Mouse (Mus musculus): ENCODE data around the gene 6430531B16Rik.
A peak's percentile ranks its signal among the peaks of the same experiment; 100 is the strongest.

Gene 6430531B16Rik

DNA sequence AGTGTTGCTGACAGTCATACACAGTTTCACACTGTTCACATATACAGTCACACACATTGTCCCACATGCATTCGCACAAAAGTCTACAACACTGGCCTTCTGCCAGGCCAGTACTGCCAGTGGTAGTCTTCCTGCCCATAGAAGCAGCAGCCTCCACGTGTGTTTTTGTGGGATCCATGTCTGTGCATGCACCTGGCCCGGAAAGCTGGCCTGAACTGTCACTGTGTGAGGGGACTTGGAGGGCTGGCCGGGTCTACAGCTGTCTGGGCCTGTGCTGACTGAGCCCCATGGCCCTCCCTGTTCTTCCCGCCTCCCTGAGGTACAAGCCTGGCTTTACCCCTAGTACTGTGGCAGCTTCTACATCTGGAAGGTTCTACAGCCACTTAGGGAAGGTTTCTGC, 7.6 kb downstream of the 6430531B16Rik start:
- no peak for DNase-seq (ENCODE audit: low spot score in 2 of 2)

DNA sequence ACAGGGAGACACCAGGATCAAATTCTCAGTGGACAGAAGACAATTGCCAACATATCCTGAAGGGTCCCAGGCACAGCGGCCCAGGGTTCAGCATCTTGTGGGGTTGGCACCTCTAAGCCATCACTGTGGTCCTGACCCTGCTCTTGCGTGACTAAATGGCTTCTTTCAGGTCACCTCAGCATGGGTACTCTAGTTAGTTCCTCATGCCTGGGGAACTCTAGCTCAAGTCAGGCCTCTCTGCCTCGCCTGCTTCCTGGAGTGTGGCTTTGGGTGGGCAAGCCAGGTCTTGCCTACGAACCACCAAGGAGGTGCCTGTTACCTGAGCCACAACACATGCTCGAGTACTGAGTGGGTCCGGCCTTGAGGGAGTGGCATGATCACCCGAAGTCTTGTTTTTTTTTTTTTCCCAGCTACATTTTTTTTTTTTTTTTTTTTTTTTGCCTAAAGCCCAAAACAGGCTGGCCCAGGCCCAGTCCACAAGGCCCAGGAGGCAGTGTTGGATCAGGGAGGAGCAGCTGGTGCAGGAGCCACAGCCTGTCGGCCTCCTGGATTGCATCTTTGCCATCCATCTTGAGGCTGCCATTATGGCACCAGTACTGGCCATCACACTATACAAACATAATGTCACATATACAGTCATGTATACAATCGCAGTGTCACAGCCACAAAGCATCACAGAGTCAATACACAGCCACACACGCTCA, 8.2 kb downstream of the 6430531B16Rik start:
- DNase-seq (ENCODE audit: low spot score in 2 of 2), result no peak

DNA sequence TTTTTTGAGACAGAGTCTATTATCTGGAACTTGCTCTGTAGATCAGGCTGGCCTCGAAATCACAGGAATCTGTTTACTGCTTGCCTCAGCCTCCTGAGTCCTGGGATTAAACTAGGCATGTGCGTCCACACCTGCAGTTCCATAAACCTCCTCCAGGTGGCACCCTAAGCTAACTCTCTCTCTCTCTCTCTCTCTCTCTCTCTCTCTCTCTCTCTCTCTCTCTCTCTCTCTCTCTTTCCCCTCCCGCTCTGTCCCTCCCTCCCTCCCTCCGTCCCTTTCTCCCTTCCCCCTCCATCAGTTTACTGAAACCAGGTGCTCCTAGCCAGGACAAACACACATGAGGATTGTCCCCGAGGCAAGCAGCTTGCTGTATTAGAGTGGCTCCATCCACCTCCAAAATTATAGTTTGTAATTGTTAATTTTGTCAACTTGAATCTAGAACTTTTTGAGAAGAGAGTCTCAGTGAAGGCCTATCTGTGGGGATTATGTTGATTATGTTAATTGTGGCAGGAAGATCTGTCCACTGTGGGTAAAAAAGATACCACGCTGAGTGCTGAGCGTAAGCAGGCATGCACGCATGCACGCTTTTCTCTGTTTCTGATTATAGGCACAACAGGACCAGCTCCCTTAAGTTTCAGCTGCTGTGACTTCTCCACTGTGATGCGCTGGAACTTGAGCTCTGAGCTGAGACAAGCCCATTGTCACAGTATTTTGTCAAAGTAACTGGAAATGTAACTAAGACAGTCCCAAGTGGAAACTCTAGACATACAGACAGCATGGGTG, 9.0 kb downstream of the 6430531B16Rik start:
- DNase-seq (ENCODE audit: low spot score in 2 of 2), result peak; percentile 71 to 85

DNA sequence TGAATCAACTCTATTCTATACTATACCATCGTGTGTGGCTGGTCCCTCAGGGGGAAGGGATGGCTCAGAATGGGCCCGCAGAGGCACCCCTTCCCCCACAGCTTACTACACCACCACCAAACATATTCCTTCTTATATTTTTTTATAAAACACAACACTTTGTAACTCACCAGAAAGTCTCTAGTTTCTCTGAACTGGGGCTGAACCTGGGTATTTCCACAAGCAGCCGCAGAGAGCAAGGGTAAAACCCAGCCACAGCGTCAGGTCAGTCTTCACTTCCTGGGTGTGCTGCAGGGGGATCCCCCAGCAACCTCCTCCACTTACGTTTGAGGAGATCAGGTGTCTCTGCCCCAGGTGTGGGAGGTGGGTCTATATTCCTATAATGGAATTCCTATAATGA, 10.1 kb downstream of the 6430531B16Rik start:
- no peak for DNase-seq (ENCODE audit: low spot score in 2 of 2)

DNA sequence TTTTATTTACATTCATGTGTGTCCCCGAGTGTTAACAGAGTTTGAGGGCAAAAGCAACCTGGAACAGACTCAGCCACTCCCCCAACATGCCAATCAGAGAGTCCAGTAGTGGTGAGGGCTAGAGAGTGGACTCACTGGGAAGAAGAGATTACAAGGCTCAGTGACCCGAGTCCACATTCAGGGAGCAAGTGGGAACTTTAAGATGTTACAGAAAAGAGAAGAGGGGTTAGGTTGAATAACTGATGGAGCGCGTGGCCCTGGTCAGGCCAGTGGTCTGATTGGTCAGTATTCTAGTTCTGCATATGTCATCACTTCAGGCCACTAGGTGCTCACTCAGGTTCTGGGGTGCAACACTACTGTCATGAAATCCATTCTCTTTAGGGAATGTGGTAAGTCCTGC, 11.4 kb downstream of the 6430531B16Rik start:
- no peak for DNase-seq (ENCODE audit: low spot score in 2 of 2)

DNA sequence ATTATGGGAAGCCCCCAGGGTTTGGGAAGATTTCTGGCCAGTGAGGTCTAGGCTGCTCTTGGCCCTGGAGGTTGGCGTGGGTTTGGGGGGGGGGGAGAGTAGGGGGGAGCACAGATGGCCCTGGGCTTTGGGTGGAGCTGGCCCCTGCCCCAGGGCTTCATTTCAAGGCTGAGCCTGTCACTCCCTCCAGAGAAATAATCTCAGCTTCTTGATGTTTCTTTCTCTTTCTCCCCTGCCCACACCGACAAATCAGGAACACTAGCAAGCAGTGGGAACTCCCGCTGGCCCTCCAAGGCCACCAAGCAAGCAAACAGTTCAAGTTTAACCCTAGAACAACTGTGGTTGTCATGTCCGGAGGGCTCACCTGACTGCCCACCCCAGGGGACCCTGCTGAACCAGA, 14.7 kb downstream of the 6430531B16Rik start:
- DNase-seq (ENCODE audit: low spot score in 2 of 2), result no peak

DNA sequence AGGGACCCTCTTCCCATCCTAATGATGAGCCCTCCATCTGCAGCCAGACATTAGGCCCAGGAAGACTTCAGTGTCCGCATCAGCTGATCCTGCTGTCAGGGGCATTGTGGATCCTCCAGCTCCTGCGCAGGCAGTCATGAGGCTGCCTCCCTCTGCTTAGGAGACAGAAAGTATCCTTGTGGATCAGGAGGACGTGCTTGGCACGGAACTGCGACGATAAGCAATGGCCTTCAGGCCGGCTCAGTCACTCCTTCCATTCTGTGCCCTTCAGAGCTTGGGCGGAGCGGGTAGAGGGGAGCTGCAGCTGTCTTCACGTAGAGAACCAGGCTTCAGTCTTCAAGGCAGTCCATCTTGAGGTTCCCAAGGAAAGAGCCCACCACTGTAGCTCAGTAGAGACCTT, 17.4 kb downstream of the 6430531B16Rik start:
- no peak for DNase-seq (ENCODE audit: low spot score in 2 of 2)

DNA sequence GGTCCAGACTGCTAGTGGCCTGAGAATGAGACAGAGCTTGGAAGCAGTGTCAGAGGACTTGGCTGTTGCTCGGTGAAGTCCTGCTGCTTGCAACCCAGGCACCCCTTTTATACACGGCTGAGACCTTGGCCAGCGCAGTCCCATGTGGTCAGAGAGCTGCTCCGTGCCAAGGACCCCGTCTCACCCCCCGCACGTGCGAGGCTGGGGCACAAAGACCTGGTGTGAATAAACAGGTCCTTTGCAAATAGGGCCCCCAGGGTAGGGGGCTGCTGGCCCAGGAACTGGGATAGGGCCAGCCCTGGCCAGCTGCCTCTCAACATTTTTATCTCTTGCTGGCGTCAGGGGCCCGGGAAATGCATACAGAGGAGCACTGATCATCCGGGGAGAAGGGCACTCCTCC, 20.6 kb downstream of the 6430531B16Rik start:
- DNase-seq (ENCODE audit: low spot score in 2 of 2), result peak in 1 of 2 experiments; percentile 60

DNA sequence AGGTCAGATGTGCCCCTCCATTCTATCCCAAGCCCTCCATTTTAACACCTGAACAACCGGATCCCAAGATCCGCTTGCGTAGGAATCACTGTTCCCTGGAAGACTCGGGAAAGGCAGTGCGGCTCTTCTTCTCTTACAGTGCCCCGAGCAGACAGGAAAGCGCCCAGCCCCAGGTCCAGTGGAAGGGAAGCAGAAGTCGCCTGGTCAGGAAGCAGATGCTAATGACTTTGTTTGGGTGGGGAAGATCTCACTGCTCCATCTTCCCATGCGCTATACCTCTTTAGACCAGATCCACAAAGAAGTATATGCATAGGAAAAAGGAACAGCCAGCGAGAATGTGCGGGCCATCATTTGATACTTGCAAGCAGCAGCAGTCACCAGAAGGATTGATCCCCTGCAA, 21.1 kb downstream of the 6430531B16Rik start:
- no peak for DNase-seq (ENCODE audit: low spot score in 2 of 2)

DNA sequence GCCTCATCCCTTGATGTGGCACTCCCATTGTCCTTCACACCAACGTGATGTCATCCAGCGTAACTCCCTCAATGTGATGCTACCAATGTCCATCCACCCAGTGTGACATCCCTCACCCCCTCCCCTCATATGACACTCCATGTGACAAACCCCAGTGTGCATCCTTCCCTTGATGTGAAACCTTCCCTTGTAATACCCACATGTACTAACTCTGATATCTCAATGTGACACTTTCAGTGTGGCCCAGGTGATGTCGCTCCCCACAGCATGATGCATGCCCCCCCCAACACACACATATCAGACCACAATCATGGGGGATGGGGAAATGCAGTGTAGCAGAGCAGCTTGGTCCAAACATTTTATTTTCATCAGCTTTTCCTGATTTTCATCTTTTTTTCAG, 21.9 kb downstream of the 6430531B16Rik start:
- no peak for DNase-seq (ENCODE audit: low spot score in 2 of 2)

DNA sequence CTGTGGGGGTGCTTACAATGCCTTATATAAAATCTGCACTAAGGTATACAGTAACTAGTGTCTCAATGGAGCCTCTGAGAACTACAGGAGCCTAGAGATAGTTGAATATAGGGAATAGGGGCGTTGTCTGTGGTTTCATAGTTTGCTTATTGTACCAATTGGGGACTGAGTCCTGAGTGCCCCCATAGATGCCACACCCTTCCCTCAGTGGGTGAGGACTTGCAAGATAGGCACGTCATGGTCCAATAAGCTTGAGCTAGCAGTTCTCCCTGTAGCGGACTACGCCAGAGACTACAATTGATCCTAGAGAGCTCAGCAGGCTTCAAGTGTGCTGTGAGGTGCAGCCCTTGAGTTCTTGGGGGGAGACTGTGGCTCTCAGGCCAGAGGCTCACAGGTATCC, 23.1 kb downstream of the 6430531B16Rik start:
- no peak for DNase-seq (ENCODE audit: low spot score in 2 of 2)

DNA sequence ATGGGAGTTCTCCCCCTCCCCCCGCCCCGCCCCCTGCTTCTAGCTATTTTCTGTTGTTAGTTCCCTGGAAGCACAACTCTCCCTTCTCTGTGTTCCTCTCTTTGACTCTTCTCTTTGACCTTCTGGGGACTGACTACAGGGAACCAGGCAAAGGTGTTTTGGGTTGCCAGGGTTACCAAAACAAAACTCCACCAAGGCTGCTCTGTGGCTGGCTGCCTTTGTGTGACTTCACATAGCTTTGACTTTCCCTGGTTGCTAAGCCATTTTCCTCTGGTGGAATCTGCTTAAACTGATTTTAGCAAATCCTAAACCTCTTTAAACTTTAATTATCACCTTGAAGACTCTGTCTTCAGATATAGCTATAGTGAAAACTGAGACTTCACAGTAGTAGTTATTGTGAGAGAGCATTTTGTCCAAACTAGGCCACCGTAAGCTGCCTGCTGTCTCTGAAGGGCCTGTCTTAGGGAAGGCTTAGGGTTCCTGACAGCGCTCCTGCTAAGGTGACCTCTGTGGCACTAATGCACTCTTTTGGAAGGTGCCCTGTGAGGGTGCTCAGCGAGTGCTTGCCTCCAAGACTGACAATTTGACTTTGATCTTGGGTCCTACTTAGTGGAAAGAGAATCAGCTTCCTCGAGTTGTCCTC, 26.4 kb downstream of the 6430531B16Rik start:
- no peak for DNase-seq (ENCODE audit: low spot score in 2 of 2)

DNA sequence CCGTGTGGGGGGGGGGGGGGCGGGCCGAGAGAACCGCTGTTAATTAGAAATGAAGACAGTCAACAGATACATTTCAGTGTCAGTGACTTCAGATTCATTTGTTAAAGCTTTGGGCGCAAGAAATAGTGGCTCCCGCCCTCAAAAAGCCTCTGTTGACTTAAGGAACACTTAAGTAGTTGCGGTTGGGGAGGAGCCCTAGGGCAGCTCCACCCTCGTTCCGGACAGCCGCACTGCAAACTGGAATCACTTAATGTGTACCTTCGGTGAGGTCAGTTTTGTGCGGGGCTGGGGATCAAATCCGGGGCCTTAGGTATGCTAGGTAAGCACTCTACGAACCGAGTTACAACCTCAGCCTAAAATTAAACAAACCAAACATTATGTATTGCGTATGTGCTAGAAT, 27.5 kb downstream of the 6430531B16Rik start:
- no peak for DNase-seq (ENCODE audit: low spot score in 2 of 2)

DNA sequence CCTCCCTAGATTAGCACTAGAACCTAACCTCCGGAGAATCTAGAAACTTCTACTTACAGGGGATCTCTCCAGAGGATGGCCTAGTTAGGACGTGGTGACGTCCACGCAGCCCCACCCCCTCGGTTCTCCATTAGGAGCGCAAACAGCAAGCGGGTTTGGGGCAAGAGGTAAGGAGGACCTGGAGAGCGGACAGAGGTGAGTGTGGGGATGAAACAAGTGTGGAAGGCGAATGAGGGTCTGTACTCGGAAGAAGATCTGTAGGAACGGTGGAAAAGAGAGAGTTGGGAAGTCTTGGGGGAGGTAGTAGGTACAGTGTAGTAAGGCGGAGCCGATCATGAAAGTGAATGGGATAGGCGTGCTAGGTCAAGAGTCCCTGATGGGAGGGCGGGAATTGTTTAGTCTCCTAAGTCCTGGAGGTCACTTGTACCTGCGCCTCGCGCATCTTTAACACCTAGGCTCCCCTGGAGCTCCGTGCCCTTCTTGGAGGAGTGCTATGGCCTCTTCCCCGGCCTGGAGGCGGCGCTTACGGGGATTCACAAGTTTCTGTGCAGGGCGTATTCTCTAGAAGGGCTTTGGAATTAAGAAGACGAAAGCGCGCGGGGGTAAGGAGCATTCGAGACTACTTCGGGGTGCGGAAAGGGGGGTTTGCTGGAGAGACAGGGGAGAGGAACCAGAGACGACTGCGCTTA, 28.1 kb downstream of the 6430531B16Rik start:
- no peak for DNase-seq (ENCODE audit: low spot score in 2 of 2)

DNA sequence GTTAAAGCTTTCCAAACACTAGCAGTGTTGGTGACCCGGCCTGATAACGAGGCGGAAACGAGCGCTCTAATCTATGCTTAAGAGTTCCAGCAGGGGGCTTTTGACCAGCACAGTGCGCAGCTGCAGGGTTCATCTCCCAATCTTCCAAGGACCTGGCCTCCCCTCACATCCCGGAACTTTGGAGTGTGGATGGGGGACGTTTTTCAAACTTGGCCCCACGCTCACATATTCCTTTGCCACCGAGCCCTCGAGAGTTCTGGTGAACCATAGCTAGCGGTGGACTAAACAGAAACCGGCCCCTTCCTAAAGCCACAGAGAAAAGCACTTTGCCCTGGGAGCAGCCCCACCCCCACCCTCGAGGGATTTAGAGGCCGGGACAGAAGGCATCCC, 28.7 kb downstream of the 6430531B16Rik start:
- peak in 1 of 2 experiments; percentile 51 for DNase-seq (ENCODE audit: low spot score in 2 of 2)

DNA sequence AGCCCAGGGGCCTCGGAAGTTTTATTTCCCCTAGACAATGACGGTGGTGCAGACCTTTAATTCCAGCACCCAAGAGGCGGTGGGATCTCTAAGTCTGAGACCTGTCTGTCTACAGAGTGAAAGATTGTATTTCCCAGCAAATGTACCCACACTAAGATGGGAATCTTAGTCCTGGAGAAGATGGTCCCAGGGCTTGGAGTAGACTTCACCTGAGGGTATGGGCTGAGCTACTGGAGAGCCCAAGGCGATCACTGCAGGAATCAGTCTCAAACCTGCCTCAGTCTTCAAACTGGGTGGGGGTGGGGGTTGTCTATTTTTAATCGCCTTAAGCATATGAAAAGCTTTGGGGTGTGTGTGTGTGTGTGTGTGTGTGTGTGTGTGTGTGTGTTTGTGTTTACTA, 32.5 kb downstream of the 6430531B16Rik start:
- DNase-seq (ENCODE audit: low spot score in 2 of 2), result no peak

DNA sequence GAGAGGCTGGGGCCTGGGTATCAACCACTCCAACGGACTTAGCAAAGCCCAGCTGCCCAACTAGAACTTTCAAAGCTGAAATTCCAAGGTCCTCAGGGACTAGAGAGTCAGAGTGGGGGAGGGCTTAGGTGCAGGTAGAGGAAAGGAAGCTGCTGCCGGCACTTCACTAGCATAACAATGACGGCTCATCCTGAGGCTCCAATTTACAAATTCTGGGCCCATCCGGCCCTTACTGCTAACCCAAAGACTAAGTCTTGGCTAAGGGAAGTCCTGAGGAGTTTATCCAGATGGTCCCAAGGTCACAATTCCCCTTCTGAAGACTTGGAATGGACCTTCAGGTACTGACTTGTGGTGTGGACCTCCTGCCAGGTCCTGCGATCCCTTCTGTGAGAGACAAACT, 33.0 kb downstream of the 6430531B16Rik start:
- no peak for DNase-seq (ENCODE audit: low spot score in 2 of 2)

DNA sequence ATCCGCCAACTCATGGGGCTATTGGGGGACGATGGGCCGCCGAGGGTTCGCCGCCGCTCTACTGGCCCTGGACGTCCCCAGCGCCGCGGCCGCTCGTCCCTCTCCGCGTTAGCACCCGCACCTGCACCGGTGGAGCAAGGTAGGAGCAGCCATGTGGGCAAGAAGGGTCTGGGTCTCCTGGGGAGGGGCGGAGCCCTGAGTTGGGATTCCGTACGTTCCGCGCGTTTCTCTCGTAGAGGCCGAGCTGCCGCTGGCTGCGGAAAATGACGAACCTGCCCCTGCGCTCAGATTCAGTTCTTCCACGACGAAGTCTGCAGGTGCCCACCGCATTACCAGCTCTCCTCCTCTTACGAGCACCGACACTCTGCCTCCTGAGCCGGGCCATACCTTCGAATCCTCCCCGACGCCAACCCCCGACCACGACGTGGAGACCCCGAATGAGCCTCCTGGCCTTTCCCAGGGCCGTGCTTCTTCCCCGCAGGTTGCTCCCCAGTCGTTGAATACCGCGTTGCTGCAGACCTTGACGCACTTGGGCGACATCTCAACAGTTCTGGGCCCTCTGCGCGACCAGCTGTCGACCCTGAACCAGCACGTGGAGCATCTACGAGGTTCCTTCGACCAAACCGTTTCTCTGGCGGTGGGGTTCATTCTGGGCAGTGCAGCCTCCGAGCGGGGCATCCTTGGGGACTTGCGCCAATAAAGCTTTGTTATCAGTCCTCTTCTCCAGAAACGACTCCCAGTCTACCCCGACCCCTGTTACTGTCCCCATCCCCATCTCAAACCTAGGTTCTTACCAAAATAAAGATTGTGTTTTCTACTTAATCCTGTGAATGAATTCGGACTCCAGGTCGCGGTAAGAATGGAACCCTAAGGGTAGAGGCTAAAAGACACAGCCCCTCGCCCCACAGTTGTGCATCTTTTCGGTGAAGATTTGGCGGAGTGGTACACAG, 34.0 kb downstream of the 6430531B16Rik start:
- no peak for DNase-seq (ENCODE audit: low spot score in 2 of 2)

DNA sequence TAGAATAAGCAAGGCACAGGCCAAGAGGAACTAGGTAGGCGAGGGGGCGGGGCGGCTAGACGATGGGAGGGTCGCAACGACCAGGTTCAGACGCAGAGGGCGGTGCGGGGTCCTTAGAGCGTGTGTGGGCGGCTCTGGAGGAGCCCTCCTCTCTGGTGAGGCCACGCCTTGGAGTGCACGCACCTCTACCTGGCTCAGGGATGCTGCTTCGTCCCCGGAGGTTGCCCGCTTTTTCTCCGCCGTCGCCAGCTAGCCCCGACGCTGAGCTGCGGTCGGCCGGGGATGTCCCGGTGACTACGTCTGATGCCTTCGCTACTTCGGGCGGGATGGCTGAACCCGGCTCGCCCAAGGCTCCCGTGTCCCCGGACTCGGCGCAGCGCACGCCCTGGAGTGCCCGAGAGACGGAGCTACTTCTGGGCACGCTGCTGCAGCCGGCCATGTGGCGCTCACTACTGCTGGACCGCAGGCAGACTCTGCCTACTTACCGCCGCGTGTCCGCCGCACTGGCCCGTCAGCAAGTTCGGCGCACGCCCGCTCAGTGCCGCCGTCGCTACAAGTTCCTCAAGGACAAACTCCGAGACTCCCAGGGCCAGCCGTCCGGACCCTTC, 34.8 kb downstream of the 6430531B16Rik start, which contains the start of gene Utf1:
Gene Utf1, plus strand, starts transcription at position 116 of the 608 bp plus-strand sequence.
- no peak for DNase-seq (ENCODE audit: low spot score in 2 of 2)

DNA sequence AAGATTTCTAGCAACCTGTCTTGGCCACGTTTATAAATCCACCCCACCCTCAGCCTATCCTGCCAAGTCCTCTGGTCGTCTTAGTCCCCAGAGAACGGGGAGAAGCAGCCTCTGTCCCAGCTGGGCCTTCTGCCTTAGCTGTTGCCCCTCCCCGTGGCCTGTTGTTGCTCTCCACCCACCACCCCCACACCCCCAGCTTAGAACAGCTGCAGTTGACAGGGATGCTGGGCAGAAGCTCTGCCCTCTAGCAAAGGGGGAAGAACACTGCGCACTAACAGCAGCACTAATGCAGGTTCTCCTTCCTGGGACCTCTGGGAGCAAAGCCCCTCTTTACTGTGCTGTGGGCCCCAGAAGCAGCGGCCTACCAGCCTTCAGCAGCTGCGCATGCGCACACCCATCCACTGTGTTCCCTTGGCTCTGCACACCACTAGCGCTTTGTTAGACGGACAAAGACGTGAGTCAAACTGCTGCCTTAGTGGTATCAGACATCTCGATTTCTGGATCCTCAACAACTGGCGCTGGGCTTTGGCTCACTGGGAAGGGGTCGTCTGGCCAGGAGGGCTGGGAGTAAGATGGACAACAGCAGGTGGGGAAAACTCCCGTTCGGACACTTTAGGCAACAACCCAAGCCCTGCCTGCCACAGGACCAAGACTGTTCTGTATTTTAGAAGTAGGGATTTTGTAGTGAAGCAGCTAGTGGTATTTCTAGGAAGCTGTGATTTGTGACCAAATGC, 37.9 kb downstream of the 6430531B16Rik start:
- DNase-seq (ENCODE audit: low spot score in 2 of 2), result no peak

Measured in urinary bladder, postnatal 4 days (tissue).